Mouse (Mus musculus): ENCODE data around the gene Specc1.

Specc1 gene

GRCm38 (mm10) chr11:62016985-62017384 is 60.4 kb downstream of the Specc1 start:
- no peak for DNase-seq (ENCODE audit: low spot score)

GRCm38 (mm10) chr11:62018315-62019205 is 62.0 kb downstream of the Specc1 start:
- no peak for DNase-seq (ENCODE audit: low spot score)

DNA sequence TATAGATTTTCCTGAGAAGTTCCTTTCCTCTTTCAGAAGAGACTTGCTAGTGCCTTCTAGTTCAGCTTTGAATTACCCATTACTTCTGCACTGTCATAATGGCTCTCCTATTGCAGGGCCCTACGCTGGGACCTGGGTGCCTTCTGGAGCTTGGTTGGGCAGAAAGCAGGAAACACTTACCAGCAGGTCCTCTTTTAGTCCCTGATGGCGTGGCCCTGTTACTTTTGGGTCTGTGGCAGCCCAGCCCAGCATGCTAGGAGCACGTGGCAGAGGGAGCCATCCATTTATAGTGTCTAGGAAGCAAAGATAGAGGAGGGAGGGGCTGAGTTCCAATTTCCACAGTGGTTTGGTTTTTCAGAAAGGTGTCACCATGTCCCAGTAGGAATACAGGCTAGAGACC is 63.3 kb downstream of the Specc1 start:
- DNase-seq (ENCODE audit: low spot score) = no peak

DNA sequence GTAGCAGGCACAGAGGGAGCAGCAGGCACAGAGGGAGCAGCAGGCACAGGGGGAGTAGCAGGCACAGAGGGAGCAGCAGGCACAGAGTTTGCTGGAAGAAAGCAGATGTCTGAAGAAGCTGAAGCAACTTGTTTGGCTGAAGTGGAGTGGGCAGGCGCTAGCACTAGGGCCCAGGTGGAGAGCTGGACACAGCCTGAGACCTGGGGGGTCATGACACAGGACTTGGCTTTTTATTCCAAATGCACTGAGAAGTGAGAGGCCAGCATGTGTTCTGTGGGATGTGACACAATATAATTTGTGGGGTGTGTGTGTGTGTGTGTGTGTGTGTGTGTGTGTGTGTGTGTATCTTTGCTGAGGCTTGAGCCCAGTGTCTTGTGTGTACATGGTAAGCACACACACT is 64.3 kb downstream of the Specc1 start:
- DNase-seq (ENCODE audit: low spot score) = no peak

GRCm38 (mm10) chr11:62022105-62022504 is 65.5 kb downstream of the Specc1 start:
- no peak for DNase-seq (ENCODE audit: low spot score)

DNA sequence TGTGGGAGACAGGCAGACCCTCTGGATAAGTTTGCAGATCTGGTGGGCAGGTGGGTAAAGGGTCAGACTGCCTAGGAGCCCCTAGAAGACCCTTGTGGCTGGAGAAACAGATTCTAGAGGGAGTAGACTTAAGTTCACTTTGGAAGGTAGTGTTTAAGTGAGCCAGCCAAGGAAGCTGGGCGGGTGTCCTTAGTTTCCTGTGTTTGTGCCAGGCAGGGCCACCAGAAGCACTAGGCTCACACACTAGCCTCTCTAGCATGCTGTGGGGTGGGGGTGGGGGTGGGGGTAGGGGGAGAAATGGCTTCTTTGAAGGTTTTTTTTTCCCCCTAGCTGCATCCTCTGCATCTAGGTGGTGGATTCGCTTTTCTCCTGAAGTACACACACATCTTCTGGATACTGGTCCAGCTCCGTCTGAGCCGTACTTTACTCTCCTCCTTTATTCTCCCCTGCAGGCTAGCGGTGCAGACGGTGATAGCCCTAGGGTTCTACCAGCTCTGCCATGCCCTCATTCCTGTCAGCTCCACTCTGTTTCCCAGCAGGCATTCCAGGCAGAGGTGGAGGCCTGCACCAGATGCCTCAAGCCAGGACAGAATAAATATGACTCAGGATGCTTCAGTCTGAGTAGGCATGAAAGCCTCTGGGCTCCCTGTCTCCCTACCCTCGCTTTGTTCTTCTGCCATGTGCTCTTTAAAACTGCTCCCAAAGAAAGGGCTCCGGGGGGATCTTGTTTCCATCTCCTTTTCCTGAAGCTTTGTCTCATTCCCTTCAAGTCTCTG is 66.3 kb downstream of the Specc1 start:
- no peak for DNase-seq (ENCODE audit: low spot score)

GRCm38 (mm10) chr11:62023494-62024233 is 67.1 kb downstream of the Specc1 start:
- no peak for DNase-seq (ENCODE audit: low spot score)

DNA sequence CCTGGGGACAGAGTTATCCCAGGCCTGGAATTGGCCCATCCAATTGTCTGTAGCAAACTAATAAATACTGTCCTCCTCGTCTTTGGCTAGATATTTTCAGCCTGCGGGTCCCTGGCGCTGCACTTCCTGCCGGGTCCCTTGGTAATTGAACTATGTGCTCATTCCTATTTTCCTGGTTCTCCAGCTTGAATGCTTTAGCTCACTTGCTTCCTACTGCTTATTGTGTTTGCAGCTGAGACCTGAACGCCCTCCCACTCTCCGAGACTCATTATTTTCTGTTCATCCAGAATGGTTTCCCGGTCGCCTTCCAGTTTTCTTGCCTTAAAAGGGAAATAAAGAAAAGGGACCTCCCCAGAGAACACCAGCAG is 67.7 kb downstream of the Specc1 start:
- DNase-seq (ENCODE audit: low spot score) = no peak

GRCm38 (mm10) chr11:62024952-62025351 is 68.4 kb downstream of the Specc1 start:
- DNase-seq (ENCODE audit: low spot score) = no peak

DNA sequence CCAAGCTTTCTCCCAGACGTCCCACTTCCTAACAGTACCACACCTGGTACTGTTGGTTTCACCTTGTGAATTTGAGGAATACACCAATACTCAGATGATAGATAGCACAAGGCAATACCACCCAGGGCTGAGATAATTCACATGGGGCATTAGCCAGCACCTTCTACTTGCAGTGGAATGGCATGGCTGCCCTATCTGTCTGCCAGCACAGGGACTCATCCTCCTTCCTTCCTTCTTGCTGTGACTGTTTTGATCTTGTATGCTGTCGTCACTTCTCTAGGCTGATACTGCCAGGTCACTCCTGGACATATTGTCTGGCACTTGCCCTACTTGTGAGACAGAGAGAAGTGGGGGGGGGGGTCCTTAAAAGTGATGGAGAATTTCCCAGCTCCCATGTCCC is 69.2 kb downstream of the Specc1 start:
- DNase-seq (ENCODE audit: low spot score) = no peak

- DNase-seq (ENCODE audit: low spot score) = no peak
These were observed 69.8 kb downstream of the Specc1 start for GRCm38 (mm10) chr11:62026345-62026815.

GRCm38 (mm10) chr11:62027271-62027670 is 70.7 kb downstream of the Specc1 start:
- no peak for DNase-seq (ENCODE audit: low spot score)

DNA sequence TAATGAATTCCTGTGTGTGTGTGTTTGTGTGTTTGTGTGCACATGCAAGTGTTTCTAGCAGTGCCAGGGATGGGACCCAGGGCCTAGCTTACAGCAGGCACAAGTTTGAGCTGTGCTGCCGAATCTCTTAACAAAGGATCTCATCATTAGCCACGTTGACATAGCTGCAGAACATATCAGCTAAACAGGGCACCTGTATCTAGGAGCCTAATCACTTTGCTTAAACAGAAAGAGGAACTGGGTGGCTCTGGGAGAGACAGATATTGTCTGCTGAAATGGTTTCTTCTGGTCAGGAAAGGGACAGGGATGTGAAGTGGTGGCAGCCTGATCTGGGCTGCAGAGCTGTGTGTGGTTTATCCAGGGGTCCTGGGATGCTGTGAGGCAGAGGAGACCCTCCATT is 71.1 kb downstream of the Specc1 start:
- no peak for DNase-seq (ENCODE audit: low spot score)

GRCm38 (mm10) chr11:62029171-62029570 is 72.6 kb downstream of the Specc1 start:
- DNase-seq (ENCODE audit: low spot score) = no peak

GRCm38 (mm10) chr11:62034564-62034963 is 78.0 kb downstream of the Specc1 start:
- no peak for DNase-seq (ENCODE audit: low spot score)

DNA sequence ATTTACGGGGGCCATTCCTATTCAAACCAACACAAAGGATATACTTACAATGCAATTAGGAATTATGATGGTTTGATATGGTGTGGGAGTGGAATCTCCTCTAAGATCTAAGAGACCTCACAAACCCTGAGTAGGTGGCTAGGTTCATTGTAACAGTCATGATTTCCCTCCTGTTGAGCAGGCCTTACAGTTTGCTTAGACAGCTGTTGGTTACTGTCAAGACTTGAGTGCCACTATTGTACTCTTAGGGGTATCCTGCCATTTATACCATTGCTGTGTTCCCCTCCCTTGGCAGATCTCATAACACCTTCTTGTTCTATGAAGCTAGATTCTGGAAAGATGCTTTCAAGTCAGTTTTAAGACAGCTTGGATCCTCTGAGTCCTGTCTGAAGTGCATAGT is 78.7 kb downstream of the Specc1 start:
- DNase-seq (ENCODE audit: low spot score) = no peak

DNA sequence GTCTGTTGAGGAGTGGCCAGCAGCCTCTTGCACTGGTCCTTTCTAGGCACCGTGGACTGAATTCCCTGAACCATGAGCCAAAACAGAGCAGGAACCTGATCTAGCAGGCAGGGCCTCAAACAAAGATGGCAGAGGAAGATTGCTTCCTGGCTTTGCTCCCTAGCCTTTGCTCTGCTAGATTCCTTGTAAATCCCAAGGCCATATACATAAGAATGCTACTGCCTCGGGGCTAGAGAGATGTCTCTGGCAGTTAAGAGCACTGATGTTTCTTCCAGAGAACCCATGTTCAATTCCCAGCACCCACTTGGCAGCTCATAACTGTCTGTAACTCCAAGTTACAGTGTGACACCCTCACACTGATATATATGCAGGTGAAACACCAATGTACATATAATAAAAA is 83.6 kb downstream of the Specc1 start:
- DNase-seq (ENCODE audit: low spot score) = no peak

DNA sequence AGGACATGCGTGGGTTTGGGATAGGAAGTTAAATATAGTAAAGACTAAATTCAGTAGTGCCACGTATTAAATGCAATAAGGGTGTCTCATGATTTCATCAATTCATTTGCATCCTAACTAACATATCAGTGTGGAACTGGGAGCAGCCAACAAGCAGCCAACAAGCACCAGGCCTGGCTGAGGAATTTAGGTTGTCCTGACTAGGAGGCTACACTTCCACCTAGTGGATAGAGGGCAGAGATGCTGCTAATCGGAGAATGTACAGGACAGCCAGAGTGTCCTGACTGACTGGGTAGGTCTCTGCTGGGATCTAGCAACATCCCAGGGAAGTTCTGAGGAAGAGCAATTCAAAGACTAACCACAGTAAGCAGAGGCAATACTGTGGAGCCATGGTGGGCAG is 88.1 kb downstream of the Specc1 start:
- DNase-seq (ENCODE audit: low spot score) = peak; percentile 68

GRCm38 (mm10) chr11:62045964-62046363 is 89.4 kb downstream of the Specc1 start:
- DNase-seq (ENCODE audit: low spot score) = no peak

GRCm38 (mm10) chr11:62047817-62048640 is 91.5 kb downstream of the Specc1 start:
- DNase-seq (ENCODE audit: low spot score) = peak; percentile 92

GRCm38 (mm10) chr11:62049170-62049569 is 92.6 kb downstream of the Specc1 start:
- no peak for DNase-seq (ENCODE audit: low spot score)

All from adipocyte (in vitro differentiated cells).